Mouse (Mus musculus) cortical plate, adult 2 months (tissue): ENCODE measurements around the gene Zfand3. TPM values are rescaled to one million over a fixed set of nuclear protein-coding genes. Genes with fewer than 3 reads are reported as not detected.

Experiments used
- H3K27ac ChIP-seq: fragments of 200-500 bp; 2 replicates; pipeline ENCODE4 v1.5.1; 2012; ENCODE audit warnings: low read length, control low read depth, inconsistent platforms; ENCODE audit not compliant: insufficient read depth
- H3K4me1 ChIP-seq: fragments of 200-500 bp; 2 replicates; pipeline ENCODE4 v1.6.1; 2011; ENCODE audit warnings: low read length; ENCODE audit not compliant: control insufficient read depth, insufficient read depth
- H3K4me3 ChIP-seq: fragments of 200-500 bp; 2 replicates; pipeline ENCODE4 v1.5.1; 2011; ENCODE audit warnings: mild to moderate bottlenecking, low read length, control low read depth; ENCODE audit not compliant: insufficient read depth
- CTCF ChIP-seq: fragments of 200-500 bp; IDR thresholded peaks from 2 replicates; pipeline ENCODE4 v1.5.1; 2011; ENCODE audit warnings: mild to moderate bottlenecking, control low read depth, low read length; ENCODE audit not compliant: insufficient read depth; ENCODE audit errors: extremely low read depth
- POLR2A ChIP-seq: fragments of 200-500 bp; IDR thresholded peaks from 2 replicates; pipeline ENCODE4 v1.6.1; 2011; ENCODE audit warnings: mild to moderate bottlenecking, low read length, control low read depth; ENCODE audit not compliant: insufficient read depth; ENCODE audit errors: extremely low read depth
- polyA plus RNA-seq: library from polyadenylated mRNA; depleted of rRNA; stranded (reverse); fragments of >200 nt; gene quantifications from 2 replicates; pipeline ENCODE4 v1.2.3, GENCODE M21; 2012

Zfand3 gene
- polyA plus RNA-seq, 1 experiment: 102 TPM

DNA sequence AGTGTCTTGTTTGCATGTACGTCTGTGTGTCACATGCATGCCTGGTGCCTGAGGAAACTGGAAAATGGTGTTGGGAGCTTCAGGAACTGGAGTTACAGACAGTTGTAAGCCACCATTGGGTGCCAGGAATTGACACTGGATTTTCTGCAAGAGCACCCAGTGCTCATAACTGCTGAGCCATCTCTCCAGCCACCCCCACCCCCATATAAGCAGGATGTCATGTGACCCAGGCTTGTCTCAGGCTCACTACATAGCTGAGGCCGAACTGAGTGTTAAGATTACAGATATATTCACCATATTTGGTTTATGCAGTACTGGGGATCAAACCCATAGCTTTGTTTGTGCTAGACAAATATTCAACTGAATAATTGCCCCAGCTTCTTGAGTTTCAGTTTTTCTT, 177.5 kb downstream of the Zfand3 start:
- Histone ChIP-seq H3K27ac (no peak overlapping the region), H3K4me3 (no peak overlapping the region), H3K4me1 (peaks cover 5% of the 10 kb centered on the region)
- TF ChIP-seq CTCF (no peak), POLR2A (no peak)

DNA sequence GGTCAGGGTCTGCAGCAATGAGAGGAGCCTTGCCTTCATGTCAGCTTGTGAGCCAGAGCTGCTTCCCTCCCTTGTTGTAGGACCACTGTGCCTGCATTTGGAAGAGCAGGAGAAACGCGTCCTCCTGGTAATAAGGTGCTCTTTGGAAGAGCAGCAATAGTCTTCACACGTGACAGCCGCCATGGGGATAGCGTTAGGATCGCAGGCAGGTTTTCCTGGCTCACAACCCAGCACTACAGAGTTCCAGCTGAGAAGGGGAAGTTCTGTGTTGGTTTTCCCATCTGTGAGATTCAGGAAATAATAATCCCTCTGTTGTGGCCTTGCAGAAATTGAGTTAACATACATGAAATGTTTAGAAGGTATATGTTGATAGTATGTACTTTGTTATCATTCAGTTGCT, 179.0 kb downstream of the Zfand3 start:
- peaks cover 11% of the 10 kb centered on the region for H3K4me1 ChIP-seq
- H3K4me3 ChIP-seq: no peak overlapping the region
- TF ChIP-seq POLR2A (no peak), CTCF (no peak)
- H3K27ac ChIP-seq: no peak overlapping the region

DNA sequence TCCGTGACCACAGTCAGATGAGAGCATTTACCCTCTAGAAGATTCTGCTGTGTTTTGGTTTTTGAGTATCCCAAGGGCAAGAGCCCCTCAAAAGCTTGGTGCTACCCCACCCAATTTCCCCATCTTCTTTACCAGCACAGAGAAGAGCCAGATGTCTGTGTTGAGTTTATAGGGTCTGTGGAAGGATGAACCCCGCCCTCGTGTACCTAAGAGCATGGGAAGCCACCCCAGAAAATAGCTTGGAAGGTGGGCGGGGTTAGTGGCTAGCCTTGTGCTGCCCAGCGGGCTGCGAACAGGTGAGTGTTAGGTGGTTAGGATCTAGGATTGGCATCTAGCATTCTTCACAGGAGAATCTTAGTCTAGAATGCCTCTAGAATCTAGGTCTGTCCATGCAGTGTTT, 182.6 kb downstream of the Zfand3 start:
- TF ChIP-seq POLR2A (no peak), CTCF (no peak)
- Histone ChIP-seq H3K4me1 (peaks cover 17% of the 10 kb centered on the region), H3K4me3 (no peak overlapping the region), H3K27ac (0 out of 2 replicates have a peak overlapping the region, but pooled peaks have one; percentile 58)

DNA sequence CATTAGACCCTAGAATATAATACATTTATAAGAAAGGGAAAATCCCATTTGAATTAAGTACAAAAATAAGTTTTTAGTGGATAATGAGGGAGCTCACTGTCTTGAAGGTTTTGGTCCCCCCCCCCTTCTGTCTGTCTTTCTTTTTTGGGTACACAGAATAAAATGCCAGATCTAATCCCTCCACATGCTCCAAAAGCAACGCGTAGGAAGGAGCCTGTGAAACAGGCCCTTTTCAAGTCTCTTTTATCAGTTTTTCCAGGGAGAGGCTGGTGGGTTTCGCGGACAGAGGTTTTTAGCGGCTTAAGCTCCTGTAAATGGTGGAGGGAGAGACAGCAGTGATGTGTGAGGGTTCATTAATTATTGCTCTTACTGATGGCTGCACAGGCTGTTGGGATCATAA, 183.0 kb downstream of the Zfand3 start:
- TF ChIP-seq CTCF (no peak), POLR2A (no peak)
- Histone ChIP-seq H3K27ac (peak overlapping the region; percentile 66), H3K4me3 (no peak overlapping the region), H3K4me1 (peaks cover 16% of the 10 kb centered on the region)

DNA sequence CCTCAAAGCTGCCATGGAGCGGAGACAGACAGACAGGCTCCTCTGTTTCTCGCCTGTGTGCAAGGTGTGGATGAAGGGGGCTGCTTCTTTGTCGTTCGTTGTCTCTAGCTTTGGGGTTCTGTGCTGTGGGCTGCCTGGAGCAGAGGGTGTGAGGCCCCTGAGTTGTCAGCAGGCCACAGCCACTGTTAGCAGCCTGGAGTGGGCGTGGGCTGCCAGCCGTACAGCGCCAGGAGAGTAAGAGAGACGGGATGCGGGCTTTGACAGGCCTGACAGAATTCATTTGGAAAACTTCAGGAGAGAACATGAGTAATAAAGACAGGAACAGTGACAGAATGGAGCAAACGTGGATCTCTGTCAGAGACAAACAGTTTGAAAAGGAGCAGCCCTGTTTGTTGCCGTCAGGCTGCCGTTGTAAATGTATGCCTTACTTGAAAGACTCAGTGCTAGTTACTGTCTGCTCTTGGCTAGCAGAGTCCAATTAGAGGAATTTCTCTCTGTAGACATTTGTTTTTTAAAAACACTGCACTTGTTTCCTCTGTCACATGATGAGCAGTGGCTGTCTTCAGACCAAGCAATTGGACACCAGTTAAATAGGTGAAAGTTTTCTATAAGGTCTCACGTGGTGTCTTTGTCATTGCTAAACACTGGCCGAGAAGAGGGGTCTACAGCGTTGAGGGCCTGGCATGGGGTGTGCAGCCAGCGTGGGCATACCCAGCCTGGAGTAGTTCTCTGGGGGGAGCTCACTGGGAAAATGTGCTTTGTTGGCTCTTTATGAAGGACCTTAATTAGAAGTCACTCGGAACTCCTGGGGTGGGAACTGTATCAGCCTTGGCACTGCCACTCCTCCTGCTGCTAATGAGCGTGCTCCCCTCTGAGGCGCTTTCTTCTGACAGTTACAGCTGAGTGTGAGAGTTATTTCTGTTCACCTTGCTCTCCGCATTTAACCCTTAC, 183.8 kb downstream of the Zfand3 start:
- no peak overlapping the region for H3K4me3 ChIP-seq
- H3K4me1 ChIP-seq: peaks cover 18% of the 10 kb centered on the region
- TF ChIP-seq CTCF (no peak), POLR2A (no peak)
- peak overlapping the region; percentile 66 for H3K27ac ChIP-seq

DNA sequence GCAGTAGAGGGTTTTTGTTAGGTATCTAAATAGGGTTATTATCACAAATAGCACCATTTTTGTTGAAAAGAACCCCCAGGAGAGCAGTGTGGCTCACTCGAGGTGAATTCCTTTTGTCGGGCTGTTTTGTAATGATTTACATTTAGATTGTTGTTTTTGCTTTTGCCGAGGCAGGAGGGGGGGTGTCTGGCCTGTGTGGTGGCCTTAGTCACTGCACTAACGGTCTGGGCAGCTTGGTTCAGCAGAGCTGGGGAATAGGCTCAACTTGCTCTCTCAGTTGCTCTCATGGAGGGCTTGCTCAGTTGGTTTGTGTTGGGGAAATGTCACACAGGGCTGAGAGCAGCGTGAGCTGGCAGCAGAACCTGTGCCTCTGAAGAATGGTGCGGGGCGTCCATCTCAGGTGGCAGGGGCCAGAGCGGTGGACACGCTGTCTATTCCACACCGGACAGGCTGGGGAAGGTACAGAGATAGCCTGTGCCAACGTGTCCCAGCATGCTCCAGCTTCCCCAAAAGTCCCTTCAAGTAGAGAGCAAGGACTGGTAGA, 186.6 kb downstream of the Zfand3 start:
- no peak overlapping the region for H3K4me3 ChIP-seq
- no peak overlapping the region for H3K27ac ChIP-seq
- peaks cover 23% of the 10 kb centered on the region for H3K4me1 ChIP-seq

DNA sequence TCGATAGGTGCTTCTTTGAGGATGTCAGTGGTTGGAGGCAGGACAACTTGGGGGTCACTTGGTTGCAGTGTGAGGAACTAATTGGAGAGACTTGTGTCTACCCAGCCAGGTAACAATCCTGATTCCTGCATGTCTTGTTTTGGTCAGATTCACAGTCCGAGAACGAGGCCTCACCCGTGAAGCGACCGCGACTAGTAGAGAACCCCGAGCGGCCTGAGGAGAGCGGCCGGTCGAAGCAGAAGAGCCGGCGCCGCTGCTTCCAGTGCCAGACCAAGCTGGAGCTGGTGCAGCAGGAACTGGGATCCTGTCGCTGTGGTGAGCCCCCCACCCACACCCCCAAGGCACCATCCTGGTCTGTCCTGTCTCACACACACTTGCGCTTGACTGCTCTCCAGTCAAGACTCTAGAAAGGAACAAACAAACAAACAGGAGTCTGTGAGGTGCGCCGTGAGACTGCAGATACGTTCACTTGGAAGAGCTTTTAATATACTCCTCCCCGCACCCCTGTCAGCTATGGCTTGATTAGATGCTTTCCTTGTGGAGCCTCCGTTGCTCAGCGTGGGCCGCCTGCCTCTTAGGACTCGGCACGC, 188.0 kb downstream of the Zfand3 start:
- Histone ChIP-seq H3K4me3 (no peak overlapping the region), H3K27ac (no peak overlapping the region), H3K4me1 (peaks cover 28% of the 10 kb centered on the region)
- TF ChIP-seq POLR2A: no peak
- no peak for TF ChIP-seq CTCF

More for the DNA sequence above, 186.6 kb downstream of the Zfand3 start:
- no peak for TF ChIP-seq CTCF
- no peak for TF ChIP-seq POLR2A

DNA sequence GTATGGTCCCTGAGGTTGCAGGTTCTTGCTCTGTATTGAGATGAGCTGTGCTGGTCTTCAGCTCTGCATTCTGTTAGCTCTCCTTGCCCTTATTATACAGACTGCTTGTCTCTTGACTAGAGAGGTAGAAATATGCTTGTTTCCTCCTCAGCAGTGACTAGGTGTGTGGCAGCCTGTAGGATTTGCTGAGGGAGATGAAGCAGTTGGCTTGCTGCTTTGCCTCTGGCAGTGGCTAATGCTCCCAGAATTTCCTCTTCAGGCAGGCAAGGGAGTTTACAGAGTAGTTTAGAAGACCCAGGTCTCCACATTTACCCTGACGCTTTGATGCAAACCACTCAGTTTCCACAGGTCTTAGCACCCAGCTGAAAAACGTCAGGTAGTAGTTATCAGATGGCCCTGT, 189.1 kb downstream of the Zfand3 start:
- no peak overlapping the region for H3K27ac ChIP-seq
- H3K4me3 ChIP-seq: no peak overlapping the region
- H3K4me1 ChIP-seq: peaks cover 30% of the 10 kb centered on the region
- TF ChIP-seq POLR2A (no peak), CTCF (no peak)

DNA sequence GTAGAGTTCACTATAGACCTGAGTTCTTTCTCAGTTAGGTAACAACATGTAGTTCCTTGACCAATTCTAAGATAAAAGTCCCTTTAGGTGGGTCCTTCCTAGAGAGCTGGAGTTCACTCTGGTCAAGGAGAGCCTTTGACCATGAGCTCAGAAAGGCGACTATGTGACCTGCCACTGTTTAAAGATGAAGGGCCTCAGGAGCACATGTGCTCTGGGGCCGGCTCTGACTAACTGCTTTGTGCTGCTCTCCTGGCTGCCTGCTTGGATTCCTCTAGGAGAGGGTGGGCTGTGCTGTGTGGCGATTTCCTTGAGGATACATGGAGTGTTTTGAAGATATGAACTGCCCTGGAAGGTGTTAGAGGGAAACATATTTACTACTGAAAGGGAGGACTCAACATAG, 189.6 kb downstream of the Zfand3 start:
- no peak overlapping the region for H3K27ac ChIP-seq

More for the DNA sequence above, 189.6 kb downstream of the Zfand3 start:
- Histone ChIP-seq H3K4me1 (peaks cover 30% of the 10 kb centered on the region), H3K4me3 (no peak overlapping the region)
- TF ChIP-seq POLR2A (no peak), CTCF (no peak)
